Mouse (Mus musculus) megakaryocyte progenitor cell, adult 5-6 weeks (primary cell): ENCODE measurements at regions not wholly inside any gene's neighbourhood (a gene's known extent, or its start where the extent isn't known, plus 50 kb on each side); places are given as distances from the start of the nearest gene placed in this dataset.

Experiments
- ATAC-seq: replicated peaks from 2 replicates; pipeline ENCODE4 v1.8.0; 2016; ENCODE audit warnings: mild to moderate bottlenecking, moderate TSS enrichment, inconsistent platforms; ENCODE audit not compliant: poor library complexity

DNA sequence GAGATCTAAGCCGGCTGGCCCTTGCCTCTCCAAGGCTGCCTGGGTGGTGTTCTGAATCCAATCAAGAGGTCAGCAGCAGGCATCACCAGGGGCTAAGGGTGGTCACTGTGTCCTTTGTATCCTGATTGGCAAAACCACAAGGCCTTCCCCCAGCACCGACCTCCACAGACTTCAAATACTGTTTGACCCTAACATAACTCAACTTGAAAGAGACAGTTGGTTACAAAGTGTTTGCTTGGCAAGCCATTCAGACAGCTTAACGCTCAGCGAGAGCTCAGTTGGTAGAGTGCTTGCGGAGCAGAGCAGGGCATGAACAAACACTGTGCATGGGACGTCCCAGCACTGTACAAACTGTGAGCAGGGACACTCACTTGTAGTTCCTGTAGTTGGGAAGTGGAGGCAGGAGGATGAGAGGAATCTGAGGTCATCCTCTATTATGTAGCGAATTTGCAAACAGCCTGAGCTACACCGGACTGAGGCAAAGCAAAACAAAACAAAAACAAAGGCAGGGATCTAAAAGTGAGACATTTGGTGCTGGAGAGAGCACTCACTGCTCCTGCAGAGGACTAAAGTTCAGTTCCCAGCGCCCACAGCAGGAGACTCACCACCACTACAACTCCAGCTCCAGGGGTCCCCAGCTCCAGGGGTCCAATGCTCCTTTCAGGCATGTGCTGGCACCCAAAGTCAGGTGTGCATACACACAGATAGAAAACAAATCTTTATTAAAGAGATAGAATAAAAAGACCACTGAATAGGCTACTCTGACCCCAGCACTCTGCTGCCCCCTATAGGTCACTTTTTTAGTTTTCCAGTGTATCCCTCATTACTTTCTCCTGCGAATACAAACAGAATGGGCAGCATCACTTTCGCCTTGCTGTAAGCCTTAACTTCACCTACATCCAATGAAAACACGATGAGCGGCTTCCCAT lies 273.5 kb downstream of the Prex1 start:
- peak; percentile 48; the same call in 1 of the 2 replicates for ATAC-seq

DNA sequence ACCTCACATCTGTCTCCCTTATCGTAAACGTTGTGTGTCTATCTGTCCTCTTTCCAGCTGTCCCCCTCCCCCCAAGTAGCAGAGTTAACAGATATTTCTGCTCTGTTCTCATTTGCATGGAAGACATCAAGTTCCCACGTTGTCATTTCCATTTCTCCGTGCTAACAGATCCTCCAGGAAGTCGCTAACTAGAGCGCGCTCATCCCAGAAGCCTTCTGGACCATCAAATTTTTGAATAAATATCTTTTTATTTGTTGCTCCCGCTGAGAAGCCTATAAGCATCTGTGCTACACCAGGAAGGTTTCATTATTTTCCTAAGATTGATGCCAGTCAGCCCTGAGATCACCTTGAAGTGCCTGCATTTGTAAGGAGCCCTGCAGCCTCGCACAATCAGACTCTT lies 275.4 kb downstream of the Prex1 start:
- ATAC-seq: no peak

DNA sequence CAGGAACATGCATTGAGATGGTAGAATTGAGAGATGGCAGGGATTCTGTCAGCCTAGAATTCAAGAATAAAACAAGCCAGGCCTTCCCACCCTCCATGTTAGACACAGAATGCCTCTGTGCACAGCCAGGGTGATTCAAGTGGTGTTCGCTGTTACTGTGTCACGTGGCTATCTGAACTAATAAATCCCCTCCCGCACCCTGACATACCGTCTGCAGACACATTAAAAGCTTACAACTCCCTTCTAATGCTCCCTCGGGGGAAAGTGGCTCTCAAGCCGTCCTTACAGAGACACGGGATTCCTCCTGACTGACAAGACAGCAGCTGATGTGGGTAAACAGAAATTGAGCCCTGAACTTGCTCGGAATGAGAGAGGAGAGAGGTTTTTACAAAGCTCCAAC lies 279.1 kb downstream of the Prex1 start:
- no peak for ATAC-seq

DNA sequence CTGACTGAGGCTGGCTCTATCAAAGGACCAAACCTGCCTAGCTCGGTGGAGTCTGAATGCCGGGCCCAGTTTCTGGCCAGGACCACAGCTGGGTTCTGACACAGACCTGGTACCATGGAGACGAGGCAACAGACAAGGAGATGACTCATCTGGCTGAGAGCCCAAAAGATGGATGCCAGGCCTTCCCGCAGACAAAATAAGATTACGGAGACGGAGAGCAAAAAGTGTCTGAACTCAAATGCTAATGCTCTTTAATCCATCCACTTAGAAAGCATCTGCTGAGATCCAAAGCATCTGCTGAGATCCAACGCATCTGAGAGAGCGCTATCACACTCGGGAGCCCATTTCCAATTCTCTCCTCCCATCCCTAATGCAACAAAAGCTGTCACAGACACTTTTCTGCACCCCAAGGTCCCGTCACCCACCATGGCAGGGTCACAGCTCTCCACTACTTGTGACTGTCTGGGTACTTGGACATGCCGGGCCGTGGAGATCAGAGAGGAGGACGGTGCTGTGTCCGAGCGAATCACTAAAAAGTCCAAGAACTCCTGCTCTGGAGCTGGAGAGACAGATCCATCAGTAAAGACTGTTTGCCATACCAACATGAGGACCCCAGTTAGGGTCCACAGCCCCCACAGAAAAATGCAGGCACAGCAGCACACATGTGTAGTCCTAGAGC lies 278.3 kb upstream of the Sulf2 start:
- no peak for ATAC-seq

DNA sequence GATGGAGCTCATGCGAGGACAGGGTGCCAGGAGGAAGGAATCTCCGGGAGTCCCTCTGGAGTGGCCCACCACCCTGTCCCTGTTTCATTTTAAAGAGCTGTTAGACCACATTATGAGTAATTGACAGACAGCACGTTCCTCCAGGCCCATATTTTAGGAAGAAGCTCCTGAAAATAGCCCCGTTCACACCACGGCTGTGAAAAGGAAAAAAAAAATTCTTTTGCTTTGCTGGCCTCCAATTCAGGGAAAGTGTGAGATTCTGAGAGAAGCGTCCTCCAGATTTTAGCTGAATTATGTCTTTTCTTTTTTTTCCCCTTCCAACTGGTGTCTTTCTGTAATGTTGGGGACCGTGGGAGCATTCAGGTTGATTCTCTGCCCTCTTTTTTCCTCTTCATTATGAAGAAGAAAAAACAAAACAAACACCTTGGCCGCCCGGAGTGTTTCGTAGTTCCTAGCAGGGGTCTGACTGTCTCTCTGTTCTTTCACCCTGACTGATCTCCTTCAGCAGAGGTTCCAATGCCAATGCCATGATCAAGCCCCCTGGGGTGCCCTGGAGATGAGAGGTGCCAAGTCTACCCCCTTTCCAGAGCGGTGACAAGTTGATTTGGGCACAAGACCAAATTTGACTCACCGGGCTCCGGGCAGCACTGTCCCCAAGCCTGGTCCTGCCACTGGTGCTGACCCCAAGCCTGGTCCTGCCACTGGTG lies 277.6 kb upstream of the Sulf2 start:
- no peak for ATAC-seq

DNA sequence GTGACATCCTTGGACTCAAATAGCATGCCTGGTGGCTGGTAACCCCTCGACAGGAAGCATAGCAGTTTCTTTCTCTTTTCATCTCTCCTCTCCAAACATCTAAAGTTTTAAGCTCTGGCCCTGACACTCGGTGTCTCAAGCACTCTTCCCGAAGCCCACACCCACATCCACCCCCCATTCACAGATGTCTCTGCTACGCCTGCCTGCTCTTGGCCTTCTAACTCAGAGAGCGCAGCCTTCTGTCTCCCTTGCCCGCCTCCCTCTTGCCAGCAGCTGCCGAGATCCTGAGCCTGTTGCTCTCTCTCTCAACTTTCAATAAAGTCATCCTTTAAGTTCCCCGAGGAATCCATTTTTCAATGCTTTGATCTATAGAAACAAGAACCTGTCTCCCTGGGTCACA lies 277.1 kb upstream of the Sulf2 start:
- ATAC-seq: no peak

DNA sequence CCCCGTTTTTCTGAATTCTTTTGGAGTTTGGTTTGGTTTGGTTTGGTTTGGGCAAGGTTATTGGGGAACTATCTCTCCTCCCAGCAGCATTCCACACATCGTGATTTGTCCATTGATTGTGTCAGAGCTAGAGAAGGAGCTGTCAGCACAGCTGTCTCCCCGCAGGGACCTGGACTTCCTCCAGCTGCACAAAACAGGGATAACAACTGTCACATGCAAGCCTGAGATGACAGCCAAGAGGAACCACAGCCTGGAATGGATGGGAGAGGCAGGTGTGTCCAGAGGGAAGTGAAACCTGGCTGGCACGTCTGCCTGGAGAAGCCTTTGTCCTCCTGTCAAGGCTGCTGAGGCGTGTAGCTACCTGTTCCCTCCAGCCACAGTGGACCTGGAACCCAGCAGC lies 274.5 kb upstream of the Sulf2 start:
- ATAC-seq: peak; percentile 66

DNA sequence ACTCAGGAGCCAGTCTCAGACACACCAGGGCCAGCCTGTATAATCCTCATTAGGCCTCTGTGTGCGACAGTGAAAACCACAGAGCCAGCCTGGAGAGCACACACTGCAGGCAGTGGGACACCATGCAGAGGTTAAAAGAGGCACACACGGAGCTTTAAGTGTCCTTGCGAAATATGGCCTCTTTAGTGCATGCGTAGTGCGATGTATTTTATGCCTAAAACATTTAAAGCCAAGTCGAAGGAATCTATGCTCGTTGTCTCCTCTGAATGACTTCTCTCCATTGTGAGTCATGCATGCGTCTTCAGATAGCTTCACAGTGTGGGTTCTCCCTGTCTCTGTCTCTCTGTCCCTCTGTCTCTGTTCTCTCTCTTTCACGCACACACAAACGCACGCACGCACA lies 274.0 kb upstream of the Sulf2 start:
- no peak for ATAC-seq

DNA sequence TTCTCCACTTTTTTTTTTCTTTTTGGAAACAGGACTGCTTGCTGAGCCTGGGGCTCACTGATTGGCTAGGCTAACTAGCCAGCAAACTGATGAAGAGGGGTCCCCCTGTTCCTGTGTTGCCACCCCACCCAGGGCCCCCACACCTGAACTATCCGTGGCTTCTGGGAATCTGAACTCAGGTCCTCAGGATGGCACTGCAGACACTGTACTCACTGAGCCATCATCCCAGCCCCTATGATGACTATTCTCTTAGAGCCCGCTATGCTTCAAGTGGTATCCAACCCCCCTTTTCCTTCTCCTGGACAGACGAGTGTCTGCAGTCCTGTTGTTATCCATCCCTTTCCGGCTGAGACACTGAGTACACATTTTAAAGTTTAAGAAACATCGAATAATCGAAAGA lies 271.9 kb upstream of the Sulf2 start:
- ATAC-seq: no peak

DNA sequence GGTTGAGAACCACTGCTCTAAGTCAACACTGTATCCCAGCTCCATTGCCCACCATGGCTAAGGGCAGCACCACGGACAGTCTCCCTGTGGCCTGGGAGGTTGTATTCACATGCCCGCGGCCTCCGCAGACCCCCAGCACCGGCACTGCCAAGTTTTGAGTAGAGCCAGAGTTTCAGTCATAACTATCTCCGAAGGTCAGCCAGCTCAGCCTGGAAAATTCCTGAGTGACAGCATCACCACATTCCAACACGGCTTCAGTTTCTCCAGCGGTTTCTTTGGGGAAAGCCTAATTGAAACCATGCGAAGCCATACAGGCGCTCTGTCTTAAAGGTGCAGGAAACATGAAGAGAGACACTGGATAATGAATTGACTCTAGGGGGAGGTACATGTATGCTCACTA lies 271.5 kb upstream of the Sulf2 start:
- no peak for ATAC-seq

DNA sequence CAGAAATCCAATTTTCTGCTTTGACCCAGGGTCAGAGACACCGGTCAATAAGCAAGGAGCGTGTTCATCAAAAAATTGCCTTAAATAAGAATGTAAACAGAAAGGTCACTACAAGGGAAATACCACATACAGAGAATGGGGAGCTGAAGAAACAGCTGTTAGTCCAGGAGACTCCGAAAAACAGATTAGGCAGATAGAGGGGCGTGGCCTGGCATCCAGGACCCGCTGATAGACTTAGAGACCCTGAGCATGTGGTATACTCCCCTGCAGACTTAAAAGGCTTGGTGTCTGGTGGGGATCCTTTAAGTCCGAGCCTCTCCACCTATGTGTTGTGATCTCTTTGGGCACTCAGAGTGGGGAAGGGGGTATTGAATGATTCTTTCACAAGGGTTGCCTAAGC lies 271.0 kb upstream of the Sulf2 start:
- no peak for ATAC-seq

DNA sequence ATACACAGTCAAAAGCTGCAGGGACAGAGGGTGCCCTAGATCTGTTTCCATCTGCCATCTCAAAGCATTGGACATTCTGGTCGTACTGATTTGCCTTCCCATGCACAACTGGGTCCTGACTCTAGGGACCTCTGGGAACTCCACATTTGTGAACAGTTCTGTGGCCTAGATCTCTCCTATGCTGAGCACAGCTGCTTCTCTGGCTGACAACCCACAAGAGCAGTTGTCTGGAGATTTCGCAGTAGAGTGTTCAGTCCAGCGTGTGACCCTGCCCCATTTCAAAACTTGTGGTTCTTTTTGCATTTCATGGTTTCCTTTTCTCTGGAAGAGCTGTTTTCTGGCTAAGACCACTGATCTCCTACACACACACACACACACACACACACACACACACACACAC lies 269.7 kb upstream of the Sulf2 start:
- ATAC-seq: peak; percentile 49

DNA sequence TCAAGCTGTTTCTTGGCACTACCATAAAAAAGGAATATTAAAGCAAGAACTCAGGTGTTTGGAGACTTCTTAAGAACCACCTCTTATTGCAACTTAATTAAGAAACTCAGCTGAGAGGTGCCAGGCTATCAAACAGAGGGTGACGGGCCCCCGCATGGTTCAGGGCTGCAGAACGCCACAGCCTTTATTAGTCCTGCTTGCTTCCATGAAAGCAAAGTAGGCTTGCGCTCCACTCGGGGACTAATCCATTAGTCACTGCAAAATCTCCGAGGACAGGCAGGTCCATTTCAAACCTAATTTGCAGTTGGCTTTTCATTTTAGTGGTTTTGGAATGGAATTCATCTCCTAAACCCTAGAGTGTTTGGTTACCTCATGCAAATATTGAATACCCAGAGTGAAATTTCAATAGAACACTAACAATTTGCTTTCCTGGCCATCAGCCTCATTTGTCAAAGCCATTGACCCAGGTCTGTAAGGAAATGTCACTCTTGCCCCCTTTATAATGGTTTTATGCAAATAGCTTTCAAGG lies 267.7 kb upstream of the Sulf2 start:
- ATAC-seq: no peak

DNA sequence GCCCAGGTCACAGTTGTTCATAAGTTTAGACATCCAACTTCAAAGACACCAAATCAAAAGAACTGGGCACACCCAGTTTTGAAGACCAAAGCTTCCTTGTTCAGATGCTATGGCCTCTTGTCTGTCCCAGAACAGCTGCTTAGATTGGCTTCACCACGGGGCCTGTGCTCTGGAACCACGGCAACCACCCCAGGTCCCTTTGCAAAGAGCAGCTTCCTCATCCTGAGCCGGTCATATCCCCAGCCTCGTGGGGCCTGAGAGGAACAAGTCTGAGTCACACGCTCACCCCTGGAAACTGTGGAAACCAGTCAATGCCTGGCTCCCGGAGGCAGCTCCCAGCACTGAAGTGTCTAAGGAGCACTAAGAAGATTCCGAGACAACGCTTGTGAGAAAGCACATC lies 264.8 kb upstream of the Sulf2 start:
- peak; percentile 75 for ATAC-seq

DNA sequence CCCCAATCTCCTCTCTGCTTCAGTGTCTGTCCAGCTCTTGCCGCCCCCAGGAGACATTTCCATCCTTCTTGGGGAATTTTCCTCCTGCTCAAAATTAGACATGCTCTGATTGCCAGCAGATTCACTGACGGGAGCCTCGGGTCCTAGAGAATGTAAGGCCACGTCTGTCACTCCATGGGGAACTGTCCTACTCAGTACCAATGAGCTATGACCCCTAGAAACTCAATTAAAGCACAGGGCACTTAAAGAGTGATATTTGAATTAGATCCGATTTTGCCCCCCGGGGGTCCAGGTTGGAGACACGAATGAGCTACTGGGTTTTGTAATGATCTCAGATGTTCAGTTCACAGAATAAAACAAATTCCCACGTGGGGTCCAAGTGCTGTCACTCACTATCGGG lies 263.8 kb upstream of the Sulf2 start:
- ATAC-seq: no peak

DNA sequence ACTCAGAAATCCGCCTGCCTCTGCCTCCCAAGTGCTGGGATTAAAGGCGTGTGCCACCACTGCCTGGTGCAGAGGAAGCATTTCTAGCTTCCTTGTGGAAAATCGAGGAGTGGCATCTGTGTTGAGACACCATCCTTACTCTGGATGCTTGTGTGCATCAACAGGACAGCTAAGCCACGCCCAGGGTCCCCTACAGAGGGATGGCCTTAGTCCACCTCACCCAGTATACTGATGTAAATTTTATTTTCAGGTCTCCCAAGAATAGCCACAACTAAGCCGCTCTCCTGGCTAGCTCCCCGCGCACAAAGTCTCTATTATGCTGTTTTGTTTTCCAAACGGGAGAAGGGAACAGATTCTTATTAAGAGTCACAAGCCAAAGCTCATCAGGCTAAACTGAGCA lies 262.8 kb upstream of the Sulf2 start:
- ATAC-seq: no peak

DNA sequence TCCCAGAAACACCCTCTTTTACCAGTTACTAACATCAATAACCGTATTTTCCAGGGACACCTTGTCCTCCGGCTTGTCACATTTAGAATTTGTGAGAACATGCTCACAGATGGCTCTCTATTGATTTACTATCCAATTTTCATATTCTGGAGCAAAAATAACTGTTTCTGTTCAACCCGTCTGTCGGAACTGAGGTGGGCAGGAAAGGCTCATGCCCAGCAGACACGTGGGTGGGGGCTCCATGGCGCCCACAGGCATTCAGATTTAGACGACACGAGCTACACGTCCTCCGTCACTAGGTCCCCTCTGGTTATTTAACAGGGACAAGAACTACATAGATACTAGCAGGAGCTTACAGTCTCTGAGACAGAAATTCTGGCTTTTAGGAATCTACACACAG lies 262.2 kb upstream of the Sulf2 start:
- ATAC-seq: no peak

DNA sequence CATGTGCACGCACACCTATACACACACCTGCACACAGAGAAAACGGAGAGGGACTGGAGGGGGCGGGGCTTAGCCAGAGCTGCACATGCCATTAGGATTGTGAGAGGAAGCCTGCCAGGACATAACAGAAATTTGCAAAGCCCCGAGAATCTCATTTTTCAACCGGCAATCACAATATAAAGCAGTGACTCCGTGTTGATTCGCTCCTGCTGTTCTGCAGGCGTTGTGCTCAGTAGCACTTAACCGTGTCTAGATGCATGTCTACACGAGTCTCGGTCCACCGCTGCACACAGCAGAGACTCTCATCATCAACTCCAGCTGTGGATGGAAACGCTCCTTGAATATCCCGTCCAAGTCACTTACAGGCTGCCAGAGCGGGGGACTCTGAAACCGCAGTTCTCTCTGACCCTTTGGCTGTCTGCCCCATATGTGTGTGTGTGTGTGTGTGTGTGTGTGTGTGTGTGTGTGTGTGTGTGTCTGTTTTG lies 260.1 kb upstream of the Sulf2 start:
- ATAC-seq: no peak

DNA sequence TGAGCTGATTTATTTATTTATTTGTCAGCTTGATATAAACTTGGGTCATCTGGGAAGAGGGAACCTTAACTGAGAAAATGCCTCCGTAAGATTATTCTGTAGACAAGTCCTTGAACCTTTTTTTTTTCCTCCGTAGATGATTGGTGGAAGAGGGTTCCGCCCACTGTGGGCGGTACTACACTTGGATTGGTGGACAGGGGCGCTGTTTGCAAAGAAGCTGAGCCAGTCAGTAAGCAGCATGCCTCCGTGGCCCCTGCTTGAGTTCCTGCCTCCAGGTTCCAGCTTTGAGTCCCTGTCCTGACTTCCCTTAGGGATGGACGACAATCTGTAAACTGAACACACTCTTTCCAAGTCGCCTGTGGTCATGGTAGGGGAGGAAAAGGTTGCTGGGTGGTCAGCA lies 259.4 kb upstream of the Sulf2 start:
- ATAC-seq: no peak

DNA sequence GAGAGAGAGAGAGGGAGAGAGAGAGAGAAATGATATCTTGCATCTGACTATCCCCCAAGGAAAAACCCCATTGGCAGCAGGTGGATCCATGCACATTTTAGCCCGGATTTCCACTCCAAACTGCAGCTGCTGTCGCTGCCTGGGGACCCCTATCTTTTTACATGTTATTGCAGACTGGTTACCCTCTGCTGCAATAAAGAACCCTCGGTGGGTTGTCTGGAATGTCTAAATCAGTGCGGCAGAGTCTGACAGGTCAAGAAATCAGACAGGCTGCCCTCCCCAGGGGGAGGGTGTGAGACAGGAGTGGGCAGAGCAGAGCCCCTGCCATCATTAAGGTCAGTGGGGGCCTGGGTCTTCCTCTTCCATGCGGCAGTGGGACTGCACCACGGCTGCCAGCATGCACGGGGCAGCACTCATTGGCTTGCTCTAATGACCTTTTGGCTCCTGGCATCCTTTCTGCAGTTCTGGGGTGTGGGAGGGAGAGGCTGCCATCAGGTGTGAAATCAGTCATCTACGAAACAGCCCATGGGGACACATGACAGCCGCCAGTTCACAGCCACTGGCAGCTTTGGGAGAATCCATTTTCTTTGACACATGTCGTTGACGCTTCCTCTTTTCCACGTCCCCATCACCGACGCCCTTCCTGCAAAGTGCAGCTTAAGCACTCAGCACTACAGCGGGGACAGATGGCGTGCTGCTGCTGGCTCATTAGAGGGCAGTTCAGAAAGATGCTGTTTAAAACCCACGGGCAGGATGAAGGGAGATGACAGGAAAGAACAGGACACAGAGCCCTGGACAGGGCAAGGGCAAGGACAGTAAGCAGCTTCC lies 256.8 kb upstream of the Sulf2 start:
- ATAC-seq: peak; percentile 72

DNA sequence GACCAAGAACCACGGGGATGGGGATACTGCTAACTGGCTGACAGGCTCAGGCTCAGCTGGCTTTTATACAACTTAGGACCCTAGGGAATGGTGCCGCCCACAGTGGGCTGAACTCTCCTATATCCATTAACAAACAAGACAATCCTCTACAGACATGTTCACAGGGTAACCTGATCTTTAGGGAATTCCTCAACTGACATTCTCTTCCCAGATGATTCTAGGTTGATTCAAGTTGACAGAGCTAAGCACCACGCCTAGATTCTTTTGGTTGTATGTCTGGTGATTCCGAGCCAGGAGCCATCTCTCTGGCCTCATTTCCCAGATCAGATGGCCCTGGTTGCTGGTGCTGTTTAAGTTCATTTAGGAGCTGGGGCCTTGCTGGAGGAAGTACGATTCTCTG lies 253.9 kb upstream of the Sulf2 start:
- no peak for ATAC-seq
